Mouse (Mus musculus): Measurements from ENCODE around the gene Gm21149. TPM values are rescaled to one million over a fixed set of nuclear protein-coding genes. Genes with fewer than 3 reads are reported as not detected.
A peak's percentile ranks its signal among the peaks of the same experiment; 100 is the strongest.
"Not testable (repeated sequence)": the region's sequence is repeated elsewhere in the genome, so short reads cannot be mapped to it uniquely, and the experiment has no call there.

Gm21149 gene
- polyA plus RNA-seq, 1 experiment from 2014 or later: not detected

GRCm38 (mm10) chr5:15507757-15508459 is 31.6 kb upstream of the Gm21149 start:
- peaks cover 26% of the 10 kb centered on the region for H3K9me3 ChIP-seq (ENCODE audit: control insufficient read depth, low read length)
- H3K36me3 ChIP-seq (ENCODE audit: control insufficient read depth, insufficient read depth, low read length); H3K9ac ChIP-seq (ENCODE audit: low read depth, low read length); H3K27me3 ChIP-seq (replicated peaks; ENCODE audit: control insufficient read depth, insufficient read depth, low read length); H3K4me1 ChIP-seq (ENCODE audit: control insufficient read depth, insufficient read depth, low read length); H3K27ac ChIP-seq (replicated peaks; ENCODE audit: low read depth, low read length); H3K4me2 ChIP-seq (ENCODE audit: low read depth, low read length); DNase-seq (ENCODE audit: low spot score); H3K4me3 ChIP-seq (ENCODE audit: low read depth, low read length): not testable (repeated sequence)
- WGBS: 70% methylated on average over 6 of the region's 6 CpGs
- peak; percentile 41; the same call in 1 of the 2 replicates for ATAC-seq (ENCODE audit: low read depth)

DNA sequence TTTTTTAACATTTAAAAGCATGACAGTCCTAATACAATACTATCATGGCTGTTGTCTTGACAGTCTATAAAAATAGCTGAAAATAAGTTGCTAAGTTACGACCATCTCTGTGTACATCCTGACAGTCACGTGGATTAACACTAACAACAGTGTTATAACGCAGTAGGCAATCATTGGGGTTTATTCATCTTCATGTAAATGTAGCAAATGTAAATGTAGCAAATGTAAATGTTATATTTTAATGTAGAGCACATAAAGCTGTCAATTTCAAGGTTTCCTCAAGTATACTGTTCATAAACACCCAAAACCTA is 30.9 kb upstream of the Gm21149 start:
- no peak for ATAC-seq (ENCODE audit: low read depth)
- Histone ChIP-seq H3K9me3 (ENCODE audit: control insufficient read depth, low read length) (peaks cover 24% of the 10 kb centered on the region), H3K4me3 (ENCODE audit: low read depth, low read length) (no peak overlapping the region), H3K36me3 (ENCODE audit: control insufficient read depth, insufficient read depth, low read length) (no peaks in the 10 kb centered on the region), H3K27me3 (replicated peaks; ENCODE audit: control insufficient read depth, insufficient read depth, low read length) (no peaks in the 10 kb centered on the region), H3K4me1 (ENCODE audit: control insufficient read depth, insufficient read depth, low read length) (no peaks in the 10 kb centered on the region), H3K27ac (replicated peaks; ENCODE audit: low read depth, low read length) (no peak overlapping the region), H3K4me2 (ENCODE audit: low read depth, low read length) (no peak overlapping the region), H3K9ac (ENCODE audit: low read depth, low read length) (no peak overlapping the region)
- no peak for DNase-seq (ENCODE audit: low spot score)
- WGBS: 75% methylated on average over 3 of the region's 3 CpGs

DNA sequence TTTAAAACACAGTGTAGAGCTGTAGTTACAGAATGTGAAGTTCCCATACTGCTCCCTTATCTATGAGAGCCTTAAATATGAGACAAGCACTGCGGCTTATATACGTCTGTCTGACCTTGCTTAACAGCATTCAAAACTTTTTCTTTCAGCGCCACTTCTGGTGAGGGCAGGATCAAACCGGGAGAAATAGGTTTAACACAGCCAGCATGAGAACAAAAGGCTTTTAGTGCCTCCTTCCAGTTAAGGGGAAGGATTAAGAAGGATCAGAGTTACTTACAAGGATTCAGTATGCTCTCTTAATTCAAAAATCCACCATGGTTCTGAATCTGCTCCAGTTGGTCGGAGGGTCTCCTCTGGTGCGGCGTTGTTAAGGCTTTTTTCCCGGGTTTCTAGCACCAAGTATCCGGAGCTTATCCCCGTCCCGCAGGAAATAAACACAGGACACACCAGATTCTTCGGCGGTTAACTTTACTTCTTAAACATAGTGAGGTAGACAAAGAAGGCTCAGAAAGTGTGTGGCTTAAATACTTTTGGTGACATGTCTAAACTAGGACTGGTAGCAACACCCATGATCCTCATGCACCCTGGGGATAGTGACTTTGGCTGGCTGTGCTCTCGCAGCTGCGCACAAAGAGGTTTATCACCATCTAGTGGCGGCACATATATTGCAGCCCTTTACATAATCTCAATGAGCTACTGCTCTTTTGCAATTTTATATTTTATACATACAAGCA is 30.4 kb upstream of the Gm21149 start:
- 50% methylated on average over 16 of the region's 16 CpGs for WGBS
- 0 out of 2 replicates have a peak overlapping the region, but pooled peaks have one; percentile 4 for H3K4me3 ChIP-seq (ENCODE audit: low read depth, low read length)
- no peak overlapping the region for H3K27ac ChIP-seq (replicated peaks; ENCODE audit: low read depth, low read length)
- ATAC-seq (ENCODE audit: low read depth) (peak; percentile 53), DNase-seq (ENCODE audit: low spot score) (peak; percentile 73)
- H3K27me3 ChIP-seq (replicated peaks; ENCODE audit: control insufficient read depth, insufficient read depth, low read length): no peaks in the 10 kb centered on the region
- peak overlapping the region; percentile 7; the same call in 1 of the 2 replicates for H3K4me2 ChIP-seq (ENCODE audit: low read depth, low read length)
- H3K9me3 ChIP-seq (ENCODE audit: control insufficient read depth, low read length): peaks cover 21% of the 10 kb centered on the region
- no peaks in the 10 kb centered on the region for H3K36me3 ChIP-seq (ENCODE audit: control insufficient read depth, insufficient read depth, low read length)
- no peaks in the 10 kb centered on the region for H3K4me1 ChIP-seq (ENCODE audit: control insufficient read depth, insufficient read depth, low read length)
- H3K9ac ChIP-seq (ENCODE audit: low read depth, low read length): no peak overlapping the region

- peaks cover 20% of the 10 kb centered on the region for H3K9me3 ChIP-seq (ENCODE audit: control insufficient read depth, low read length)
- not testable (repeated sequence) for H3K4me3 ChIP-seq (ENCODE audit: low read depth, low read length); DNase-seq (ENCODE audit: low spot score); H3K4me2 ChIP-seq (ENCODE audit: low read depth, low read length); H3K36me3 ChIP-seq (ENCODE audit: control insufficient read depth, insufficient read depth, low read length); H3K27me3 ChIP-seq (replicated peaks; ENCODE audit: control insufficient read depth, insufficient read depth, low read length); H3K4me1 ChIP-seq (ENCODE audit: control insufficient read depth, insufficient read depth, low read length); H3K27ac ChIP-seq (replicated peaks; ENCODE audit: low read depth, low read length); H3K9ac ChIP-seq (ENCODE audit: low read depth, low read length)
- peak; percentile 74; the same call in 1 of the 2 replicates for ATAC-seq (ENCODE audit: low read depth)
- WGBS: 32% methylated on average over 5 of the region's 5 CpGs
These were observed 22.6 kb upstream of the Gm21149 start for GRCm38 (mm10) chr5:15498774-15499400.

- not testable (repeated sequence) for DNase-seq (ENCODE audit: low spot score); H3K4me1 ChIP-seq (ENCODE audit: control insufficient read depth, insufficient read depth, low read length); H3K27me3 ChIP-seq (replicated peaks; ENCODE audit: control insufficient read depth, insufficient read depth, low read length); H3K4me3 ChIP-seq (ENCODE audit: low read depth, low read length); H3K27ac ChIP-seq (replicated peaks; ENCODE audit: low read depth, low read length); H3K36me3 ChIP-seq (ENCODE audit: control insufficient read depth, insufficient read depth, low read length); ATAC-seq (ENCODE audit: low read depth); H3K9ac ChIP-seq (ENCODE audit: low read depth, low read length); H3K4me2 ChIP-seq (ENCODE audit: low read depth, low read length)
- H3K9me3 ChIP-seq (ENCODE audit: control insufficient read depth, low read length): peaks cover 18% of the 10 kb centered on the region
- 77% methylated on average over 3 of the region's 3 CpGs for WGBS
These were observed 22.0 kb upstream of the Gm21149 start for GRCm38 (mm10) chr5:15498350-15498749.

DNA sequence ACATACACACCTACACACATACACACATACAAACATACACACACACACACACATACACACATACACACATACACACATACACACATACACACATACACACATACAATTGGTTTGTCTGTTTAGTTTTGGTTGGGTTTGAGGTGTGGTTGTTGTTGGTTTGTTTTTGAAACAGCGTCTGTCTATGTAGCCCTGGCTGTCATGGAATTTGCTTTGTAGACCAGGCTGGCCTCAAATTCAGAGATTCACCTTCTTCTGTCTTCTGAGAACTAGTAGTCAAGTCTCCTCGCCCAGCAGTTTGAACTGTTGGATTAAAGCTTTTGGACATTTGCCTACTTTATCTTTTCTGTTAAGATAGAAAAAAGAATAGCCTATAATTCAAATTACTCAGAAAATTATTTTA is 14.6 kb upstream of the Gm21149 start:
- H3K27me3 ChIP-seq (replicated peaks; ENCODE audit: control insufficient read depth, insufficient read depth, low read length); H3K4me3 ChIP-seq (ENCODE audit: low read depth, low read length); H3K4me2 ChIP-seq (ENCODE audit: low read depth, low read length); H3K27ac ChIP-seq (replicated peaks; ENCODE audit: low read depth, low read length); H3K4me1 ChIP-seq (ENCODE audit: control insufficient read depth, insufficient read depth, low read length); DNase-seq (ENCODE audit: low spot score); H3K36me3 ChIP-seq (ENCODE audit: control insufficient read depth, insufficient read depth, low read length); H3K9ac ChIP-seq (ENCODE audit: low read depth, low read length); H3K9me3 ChIP-seq (ENCODE audit: control insufficient read depth, low read length): not testable (repeated sequence)
- 0 out of 2 replicates have a peak, but pooled peaks have one; percentile 22 for ATAC-seq (ENCODE audit: low read depth)
- 56% methylated on average over 2 of the region's 2 CpGs for WGBS

DNA sequence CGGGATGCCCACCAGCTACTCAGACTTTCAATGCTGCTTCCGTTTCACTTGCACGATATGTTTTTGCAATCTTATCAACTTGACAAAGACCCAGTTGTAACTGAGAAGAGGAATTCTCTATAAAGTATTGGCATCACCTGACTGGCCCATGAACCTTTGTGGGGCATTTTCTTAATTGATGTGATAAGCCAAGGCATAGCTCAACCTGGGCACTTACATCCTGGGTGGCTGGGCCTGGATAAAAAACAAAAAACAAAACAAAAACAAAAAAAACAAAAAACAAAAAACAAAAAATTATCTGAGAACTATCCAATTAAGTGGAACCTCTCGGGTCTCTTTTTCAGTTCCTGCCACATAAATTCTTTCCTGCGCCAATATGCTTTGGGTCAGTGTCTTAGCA is 12.4 kb upstream of the Gm21149 start:
- ATAC-seq (ENCODE audit: low read depth) (no peak), DNase-seq (ENCODE audit: low spot score) (no peak)
- Histone ChIP-seq H3K9ac (ENCODE audit: low read depth, low read length) (no peak overlapping the region), H3K36me3 (ENCODE audit: control insufficient read depth, insufficient read depth, low read length) (no peaks in the 10 kb centered on the region), H3K27me3 (replicated peaks; ENCODE audit: control insufficient read depth, insufficient read depth, low read length) (no peaks in the 10 kb centered on the region), H3K4me1 (ENCODE audit: control insufficient read depth, insufficient read depth, low read length) (no peaks in the 10 kb centered on the region), H3K27ac (replicated peaks; ENCODE audit: low read depth, low read length) (no peak overlapping the region), H3K4me3 (ENCODE audit: low read depth, low read length) (no peak overlapping the region), H3K4me2 (ENCODE audit: low read depth, low read length) (no peak overlapping the region), H3K9me3 (ENCODE audit: control insufficient read depth, low read length) (peaks cover 8% of the 10 kb centered on the region; the same call in 1 of the 2 replicates)
- 81% methylated on average over 5 of the region's 5 CpGs for WGBS

GRCm38 (mm10) chr5:15484616-15485015 is 8.3 kb upstream of the Gm21149 start:
- not testable (repeated sequence) for ATAC-seq (ENCODE audit: low read depth); H3K4me2 ChIP-seq (ENCODE audit: low read depth, low read length); H3K36me3 ChIP-seq (ENCODE audit: control insufficient read depth, insufficient read depth, low read length); H3K27me3 ChIP-seq (replicated peaks; ENCODE audit: control insufficient read depth, insufficient read depth, low read length); H3K9ac ChIP-seq (ENCODE audit: low read depth, low read length); DNase-seq (ENCODE audit: low spot score); H3K4me1 ChIP-seq (ENCODE audit: control insufficient read depth, insufficient read depth, low read length); H3K4me3 ChIP-seq (ENCODE audit: low read depth, low read length); H3K27ac ChIP-seq (replicated peaks; ENCODE audit: low read depth, low read length)
- H3K9me3 ChIP-seq (ENCODE audit: control insufficient read depth, low read length): peaks cover 15% of the 10 kb centered on the region; the same call in 1 of the 2 replicates
- WGBS: 23% methylated on average over 2 of the region's 2 CpGs
